Mouse (Mus musculus) stomach, postnatal 0 days (tissue): ENCODE results near the gene Gm11733.

Experiments
- CTCF ChIP-seq: IDR thresholded peaks from 2 replicates; pipeline ENCODE4 v1.5.1; 2016; ENCODE audit warnings: antibody characterized with exemption, low read depth, mild to moderate bottlenecking, moderate library complexity
- EP300 ChIP-seq: optimal IDR thresholded peaks from 2 replicates; pipeline ENCODE3; 2016; ENCODE audit warnings: antibody characterized with exemption

DNA sequence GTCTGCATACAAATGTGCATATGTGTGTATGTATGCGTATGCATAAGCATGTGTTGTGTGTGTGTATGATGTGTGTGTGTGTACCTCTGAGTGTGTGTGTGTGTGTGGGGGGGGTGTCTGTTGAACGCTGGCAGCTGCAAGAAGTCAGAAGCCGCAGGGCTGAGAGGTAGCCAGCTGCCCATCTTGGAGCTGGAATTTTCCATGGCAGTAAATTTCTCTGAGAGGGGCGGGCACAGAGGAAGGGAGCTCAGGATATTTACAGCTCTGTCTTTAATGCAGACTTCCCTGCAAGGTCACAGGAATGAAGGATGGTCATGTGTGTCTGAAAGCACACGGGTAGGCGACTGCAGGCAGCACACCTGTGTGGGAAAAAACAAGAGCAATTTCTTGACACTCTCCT, 38.5 kb upstream of the Gm11733 start:
- TF ChIP-seq CTCF (no peak), EP300 (no peak)
